Mouse (Mus musculus) stomach, postnatal 0 days (tissue): Measurements from ENCODE around the gene Ica1. TPM values are rescaled to one million over a fixed set of nuclear protein-coding genes. Genes with fewer than 3 reads are reported as not detected.
A peak's percentile ranks its signal among the peaks of the same experiment; 100 is the strongest.

ENCODE experiments used
- ATAC-seq: fragments of 200-750 bp; cut with Nextera tagmentation; 2 replicates; pipeline ENCODE4 v1.8.0; 2017; ENCODE audit not compliant: low FRiP score, low TSS enrichment
- DNase-seq: peaks from one replicate; pipeline ENCODE4 v3.0.0-alpha.2; 2016; ENCODE audit warnings: low spot score
- H3K27ac ChIP-seq: fragments of 300-500 bp; sonication (generic); replicated peaks from 2 replicates; pipeline ENCODE4 v1.5.1; 2014; ENCODE audit warnings: mild to moderate bottlenecking, control low read depth
- H3K27me3 ChIP-seq: fragments of 300-500 bp; sonication (generic); 2 replicates; pipeline ENCODE4 v1.6.1; 2014; ENCODE audit warnings: low read length; ENCODE audit not compliant: control insufficient read depth, insufficient read depth
- H3K36me3 ChIP-seq: fragments of 300-500 bp; sonication (generic); 2 replicates; pipeline ENCODE4 v1.6.1; 2014; ENCODE audit warnings: low read length, mixed read lengths; ENCODE audit not compliant: control insufficient read depth, insufficient read depth
- H3K4me1 ChIP-seq: fragments of 300-500 bp; sonication (generic); replicated peaks from 2 replicates; pipeline ENCODE4 v1.6.1; 2014; ENCODE audit warnings: antibody characterized with exemption; ENCODE audit not compliant: control insufficient read depth, insufficient read depth
- H3K4me2 ChIP-seq: fragments of 300-500 bp; sonication (generic); replicated peaks from 2 replicates; pipeline ENCODE4 v1.6.1; 2014; ENCODE audit warnings: low read depth, mild to moderate bottlenecking, control low read depth, moderate library complexity
- H3K4me3 ChIP-seq: fragments of 300-500 bp; sonication (generic); 2 replicates; pipeline ENCODE4 v1.5.1; 2014; ENCODE audit warnings: low read depth, low read length, control low read depth
- H3K9ac ChIP-seq: fragments of 300-500 bp; sonication (generic); 2 replicates; pipeline ENCODE4 v1.6.1; 2014; ENCODE audit warnings: mild to moderate bottlenecking, low read length, control low read depth, mixed read lengths
- H3K9me3 ChIP-seq: fragments of 300-500 bp; sonication (generic); 2 replicates; pipeline ENCODE4 v1.6.1; 2016; ENCODE audit warnings: low read length; ENCODE audit not compliant: control insufficient read depth
- CTCF ChIP-seq: IDR thresholded peaks from 2 replicates; pipeline ENCODE4 v1.5.1; 2016; ENCODE audit warnings: antibody characterized with exemption, low read depth, mild to moderate bottlenecking, moderate library complexity
- EP300 ChIP-seq: optimal IDR thresholded peaks from 2 replicates; pipeline ENCODE3; 2016; ENCODE audit warnings: antibody characterized with exemption
- WGBS: fragments of 180-500 bp; shearing (Covaris S2); extraction: QIAGEN DNeasy Blood & Tissue Kit; methylation state at CpG from one replicate; pipeline ENCODE4 v1.1.7; 2014; 5-methylcytosine and 5-hydroxymethylcytosine counted together
- polyA plus RNA-seq: library from polyadenylated mRNA; unstranded; fragments of >200 nt; fragmentation: Nextera tagmentation; extraction: Ambion mirVana; gene quantifications from 2 replicates; pipeline ENCODE4 v1.2.1, GENCODE M21; 2015

The Ica1 gene
- polyA plus RNA-seq, 1 experiment from 2014 or later = 44.7 TPM

- ATAC-seq (no peak), DNase-seq (no peak)
- H3K9ac ChIP-seq = no peak overlapping the region
These were observed 127.9 kb downstream of the Ica1 start for GRCm38 (mm10) chr6:8650413-8650812.

GRCm38 (mm10) chr6:8649295-8649865 lies 128.9 kb downstream of the Ica1 start:
- ATAC-seq (peak; percentile 85), DNase-seq (no peak)
- Histone ChIP-seq H3K4me2 (no peak overlapping the region), H3K36me3 (no peaks in the 10 kb centered on the region), H3K27me3 (no peaks in the 10 kb centered on the region), H3K9me3 (no peaks in the 10 kb centered on the region), H3K4me1 (0 out of 2 replicates have a peak, but pooled peaks cover 2% of the 10 kb centered on the region), H3K9ac (no peak overlapping the region), H3K4me3 (no peak overlapping the region), H3K27ac (no peak overlapping the region)
- WGBS = 53% methylated on average over 4 of the region's 4 CpGs
- no peak for TF ChIP-seq EP300
- no peak for TF ChIP-seq CTCF

More at GRCm38 (mm10) chr6:8650413-8650812, 127.9 kb downstream of the Ica1 start:
- no peaks in the 10 kb centered on the region for H3K9me3 ChIP-seq
- no peak overlapping the region for H3K4me3 ChIP-seq
- TF ChIP-seq CTCF (no peak), EP300 (no peak)
- H3K4me2 ChIP-seq = no peak overlapping the region
- no peak overlapping the region for H3K27ac ChIP-seq
- H3K36me3 ChIP-seq = no peaks in the 10 kb centered on the region; the same call in 1 of the 2 replicates
- 83% methylated on average over 7 of the region's 7 CpGs for WGBS
- 0 out of 2 replicates have a peak, but pooled peaks cover 2% of the 10 kb centered on the region for H3K4me1 ChIP-seq
- H3K27me3 ChIP-seq = no peaks in the 10 kb centered on the region

GRCm38 (mm10) chr6:8648185-8648901 lies 129.9 kb downstream of the Ica1 start:
- Histone ChIP-seq H3K4me1 (0 out of 2 replicates have a peak, but pooled peaks cover 2% of the 10 kb centered on the region), H3K36me3 (no peaks in the 10 kb centered on the region), H3K9me3 (no peaks in the 10 kb centered on the region), H3K4me2 (no peak overlapping the region), H3K27ac (no peak overlapping the region), H3K9ac (no peak overlapping the region), H3K27me3 (no peaks in the 10 kb centered on the region), H3K4me3 (no peak overlapping the region)
- TF ChIP-seq EP300 = no peak
- no peak for TF ChIP-seq CTCF
- ATAC-seq = peak; percentile 70
- 71% methylated on average over 10 of the region's 10 CpGs for WGBS
- no peak for DNase-seq

- 0 out of 2 replicates have a peak, but pooled peaks cover 2% of the 10 kb centered on the region for H3K4me1 ChIP-seq
- no peak overlapping the region for H3K9ac ChIP-seq
- no peaks in the 10 kb centered on the region for H3K9me3 ChIP-seq
- no peak overlapping the region for H3K27ac ChIP-seq
- DNase-seq (no peak), ATAC-seq (no peak)
- no peak overlapping the region for H3K4me2 ChIP-seq
- no peaks in the 10 kb centered on the region for H3K27me3 ChIP-seq
- 73% methylated on average over 7 of the region's 7 CpGs for WGBS
- no peak overlapping the region for H3K4me3 ChIP-seq
- H3K36me3 ChIP-seq = no peaks in the 10 kb centered on the region; the same call in 1 of the 2 replicates
- no peak for TF ChIP-seq EP300
- TF ChIP-seq CTCF = no peak
These were observed 130.6 kb downstream of the Ica1 start for GRCm38 (mm10) chr6:8647513-8648184.

- 78% methylated on average over 2 of the region's 2 CpGs for WGBS
These were observed 132.6 kb downstream of the Ica1 start for GRCm38 (mm10) chr6:8645708-8646107.

More at GRCm38 (mm10) chr6:8645708-8646107, 132.6 kb downstream of the Ica1 start:
- no peaks in the 10 kb centered on the region; the same call in 1 of the 2 replicates for H3K36me3 ChIP-seq
- H3K4me1 ChIP-seq = 0 out of 2 replicates have a peak, but pooled peaks cover 2% of the 10 kb centered on the region
- no peak overlapping the region for H3K4me3 ChIP-seq
- H3K27me3 ChIP-seq = no peaks in the 10 kb centered on the region
- TF ChIP-seq CTCF (no peak), EP300 (no peak)
- H3K9ac ChIP-seq = no peak overlapping the region
- DNase-seq = no peak
- no peak for ATAC-seq
- H3K4me2 ChIP-seq = no peak overlapping the region
- H3K9me3 ChIP-seq = no peaks in the 10 kb centered on the region
- no peak overlapping the region for H3K27ac ChIP-seq
